Mouse (Mus musculus) liver, embryonic 16.5 days (tissue): ENCODE measurements at regions not wholly inside any gene's neighbourhood (a gene's known extent, or its start where the extent isn't known, plus 50 kb on each side); places are given as distances from the start of the nearest gene placed in this dataset.

ENCODE experiments used
- ATAC-seq: fragments of 200-750 bp; cut with Nextera tagmentation; 2 replicates; pipeline ENCODE4 v1.8.0; 2017; ENCODE audit warnings: low read depth, mild to moderate bottlenecking, moderate number of reproducible peaks, moderate library complexity
- H3K27ac ChIP-seq: fragments of 300-500 bp; sonication (generic); 2 replicates; pipeline ENCODE4 v1.5.1; 2014; ENCODE audit warnings: mild to moderate bottlenecking, low read length
- H3K27me3 ChIP-seq: fragments of 300-500 bp; sonication (generic); 2 replicates; pipeline ENCODE4 v1.6.1; 2014; ENCODE audit warnings: low read depth, low read length, mixed read lengths; ENCODE audit not compliant: control insufficient read depth, insufficient read depth
- H3K36me3 ChIP-seq: fragments of 300-500 bp; sonication (generic); 2 replicates; pipeline ENCODE4 v1.6.1; 2014; ENCODE audit warnings: mild to moderate bottlenecking; ENCODE audit not compliant: control insufficient read depth, insufficient read depth
- H3K4me1 ChIP-seq: fragments of 300-500 bp; sonication (generic); 2 replicates; pipeline ENCODE4 v1.6.1; 2014; ENCODE audit warnings: low read depth, low read length, mixed read lengths; ENCODE audit not compliant: control insufficient read depth
- H3K4me2 ChIP-seq: fragments of 300-500 bp; sonication (generic); 2 replicates; pipeline ENCODE4 v1.6.1; 2014; ENCODE audit warnings: low read depth, low read length, mixed read lengths
- H3K4me3 ChIP-seq: fragments of 300-500 bp; sonication (generic); 2 replicates; pipeline ENCODE4 v1.5.1; 2014; ENCODE audit warnings: low read depth, mild to moderate bottlenecking, low read length
- H3K9ac ChIP-seq: fragments of 300-500 bp; sonication (generic); 2 replicates; pipeline ENCODE4 v1.6.1; 2014; ENCODE audit warnings: low read depth, low read length
- H3K9me3 ChIP-seq: fragments of 300-500 bp; sonication (generic); replicated peaks from 2 replicates; pipeline ENCODE4 v1.6.1; 2016; ENCODE audit warnings: low read length; ENCODE audit not compliant: control insufficient read depth
- WGBS: fragments of 180-500 bp; shearing (Covaris S2); extraction: QIAGEN DNeasy Blood & Tissue Kit; methylation state at CpG from one replicate; pipeline ENCODE4 v1.1.7; 2014; ENCODE audit not compliant: insufficient replicate concordance; 5-methylcytosine and 5-hydroxymethylcytosine counted together

DNA sequence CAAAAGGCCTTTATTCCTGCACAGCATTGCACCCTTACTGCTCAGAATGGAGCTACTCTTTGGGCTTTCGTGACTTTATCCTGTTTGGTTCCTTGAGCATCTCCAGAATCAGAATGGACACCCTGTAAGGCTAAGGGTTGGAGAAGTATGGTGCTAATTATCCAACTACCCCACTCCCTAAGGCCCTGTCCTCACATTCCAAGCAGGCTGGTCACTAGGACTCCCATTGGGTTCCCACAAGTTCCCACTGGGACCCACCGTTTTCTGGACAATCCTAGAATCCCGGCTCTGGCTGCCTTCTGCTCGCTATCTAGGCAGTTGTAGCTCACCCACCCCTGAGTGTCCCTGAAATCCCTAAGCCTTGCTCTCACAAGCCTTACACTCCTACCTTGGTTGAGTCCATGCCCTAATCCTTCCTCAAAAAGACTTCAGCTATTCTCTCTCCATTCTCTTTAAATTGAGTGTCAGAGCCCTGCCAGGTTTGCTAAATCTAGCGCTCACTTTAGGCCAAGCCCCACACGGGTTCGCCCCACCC lies 146.1 kb downstream of the Efcab1 start:
- Histone ChIP-seq H3K27ac (no peak overlapping the region), H3K9me3 (no peaks in the 10 kb centered on the region), H3K36me3 (no peaks in the 10 kb centered on the region), H3K4me1 (no peaks in the 10 kb centered on the region), H3K4me2 (no peak overlapping the region), H3K4me3 (no peak overlapping the region), H3K27me3 (no peaks in the 10 kb centered on the region), H3K9ac (no peak overlapping the region)
- WGBS, result 29% methylated on average over 7 of the region's 7 CpGs
- ATAC-seq, result no peak

DNA sequence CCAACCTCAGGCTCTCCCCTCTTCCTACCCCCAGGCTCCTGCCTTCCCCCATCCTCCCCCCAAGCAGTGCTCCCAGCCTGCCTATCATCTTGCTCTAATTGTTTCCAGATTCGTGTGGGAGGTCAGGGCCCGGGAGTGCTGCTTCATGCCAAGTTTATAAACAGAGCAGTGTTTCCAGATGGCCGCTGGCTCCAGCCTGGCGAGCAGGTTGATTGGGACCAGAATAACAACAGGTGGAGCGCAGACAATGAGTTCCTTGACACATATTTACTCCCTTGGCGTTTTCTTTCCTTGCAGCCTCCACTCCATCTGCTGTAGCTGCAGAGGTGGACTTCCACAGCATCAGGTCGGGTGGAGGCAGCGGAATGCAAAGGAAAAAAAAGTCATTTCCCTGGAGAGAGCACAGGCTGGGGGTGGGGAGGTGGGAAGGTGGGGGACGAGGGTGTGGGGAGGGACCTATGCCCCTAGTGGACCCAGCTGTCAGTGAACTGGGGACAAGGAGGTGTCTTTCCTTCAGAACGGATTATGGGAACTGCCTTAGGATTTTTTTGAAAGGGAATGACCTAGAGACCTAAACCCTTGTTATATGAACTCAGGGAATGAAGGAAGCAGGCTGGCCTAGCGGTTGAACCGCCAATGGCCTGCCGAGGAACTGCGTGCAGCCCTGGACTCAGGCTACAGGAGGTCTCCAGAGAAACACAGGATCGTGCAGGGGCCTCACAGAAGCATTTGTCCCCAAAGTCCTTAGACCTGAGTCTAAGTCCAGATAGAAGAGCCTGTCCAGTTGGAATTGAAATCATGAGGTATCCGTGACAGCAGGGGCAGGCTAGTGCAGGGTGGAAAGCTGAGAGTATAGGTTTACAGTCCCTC lies 146.8 kb downstream of the Efcab1 start:
- Histone ChIP-seq H3K9ac (no peak overlapping the region), H3K4me3 (no peak overlapping the region), H3K36me3 (no peaks in the 10 kb centered on the region), H3K9me3 (no peaks in the 10 kb centered on the region), H3K4me1 (no peaks in the 10 kb centered on the region), H3K27me3 (no peaks in the 10 kb centered on the region), H3K27ac (no peak overlapping the region), H3K4me2 (no peak overlapping the region)
- ATAC-seq, result no peak
- WGBS, result 15% methylated on average over 16 of the region's 16 CpGs

DNA sequence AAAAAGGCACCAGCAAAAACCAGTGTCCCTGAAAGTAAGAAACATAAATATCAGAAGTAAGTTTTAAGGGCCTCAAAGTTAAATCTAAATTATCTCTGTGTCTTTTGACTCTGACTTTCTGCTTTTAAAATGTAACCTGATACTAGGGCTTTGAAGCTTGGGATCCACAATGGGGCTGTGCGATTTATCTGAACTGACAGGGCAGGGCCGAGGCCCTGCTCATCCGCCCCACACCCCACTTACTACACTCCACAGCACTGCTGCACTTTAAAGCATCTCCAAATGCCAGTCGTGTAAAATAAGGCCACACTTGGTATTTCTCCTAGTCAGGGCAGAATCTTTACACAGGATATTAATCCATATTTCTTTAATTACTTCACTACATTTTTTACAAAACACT lies 147.4 kb downstream of the Efcab1 start:
- H3K9ac ChIP-seq, result no peak overlapping the region
- H3K27me3 ChIP-seq, result no peaks in the 10 kb centered on the region
- 22% methylated on average over 4 of the region's 4 CpGs for WGBS
- no peak overlapping the region for H3K4me2 ChIP-seq
- no peak for ATAC-seq
- H3K36me3 ChIP-seq, result no peaks in the 10 kb centered on the region
- no peaks in the 10 kb centered on the region for H3K4me1 ChIP-seq
- H3K4me3 ChIP-seq, result no peak overlapping the region
- H3K27ac ChIP-seq, result no peak overlapping the region
- H3K9me3 ChIP-seq, result no peaks in the 10 kb centered on the region

DNA sequence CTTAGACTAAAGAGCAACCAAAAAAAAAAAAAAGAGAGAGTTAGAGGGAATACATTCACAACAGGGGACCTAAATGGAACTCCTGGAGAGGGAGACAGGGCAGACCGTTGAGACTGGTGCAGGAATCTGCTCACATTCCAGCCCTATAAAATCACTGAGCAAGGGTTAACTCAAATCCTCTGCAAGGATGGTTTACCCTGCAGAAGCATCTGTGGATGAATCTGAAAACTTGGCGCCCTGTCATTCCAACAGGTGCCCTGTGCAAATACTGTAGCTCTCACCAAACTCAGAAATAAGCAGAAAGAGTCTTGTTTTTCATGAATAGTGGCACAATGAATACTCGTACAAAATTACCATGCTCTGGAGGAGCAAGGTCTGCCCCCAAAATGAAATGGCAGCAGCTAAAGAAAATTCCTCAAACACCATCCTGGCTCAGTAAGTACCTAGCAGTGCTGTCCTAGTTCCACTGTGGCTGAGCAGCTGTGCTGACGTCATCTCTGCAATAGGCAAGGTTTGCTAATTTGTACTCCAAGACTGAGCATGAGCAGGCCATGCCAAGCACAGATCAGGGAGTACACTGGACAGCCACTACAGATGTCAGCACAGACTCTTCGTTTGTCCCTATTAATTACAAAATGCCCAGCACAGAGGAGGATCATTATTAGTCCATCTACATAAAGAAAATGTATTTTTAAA lies 148.0 kb downstream of the Efcab1 start:
- H3K27me3 ChIP-seq, result no peaks in the 10 kb centered on the region
- H3K4me1 ChIP-seq, result no peaks in the 10 kb centered on the region
- no peaks in the 10 kb centered on the region for H3K36me3 ChIP-seq
- no peaks in the 10 kb centered on the region for H3K9me3 ChIP-seq
- no peak overlapping the region for H3K4me2 ChIP-seq
- H3K27ac ChIP-seq, result no peak overlapping the region
- no peak for ATAC-seq
- no peak overlapping the region for H3K9ac ChIP-seq
- no peak overlapping the region for H3K4me3 ChIP-seq
- 39% methylated on average over 5 of the region's 5 CpGs for whole genome bisulfite sequencing

DNA sequence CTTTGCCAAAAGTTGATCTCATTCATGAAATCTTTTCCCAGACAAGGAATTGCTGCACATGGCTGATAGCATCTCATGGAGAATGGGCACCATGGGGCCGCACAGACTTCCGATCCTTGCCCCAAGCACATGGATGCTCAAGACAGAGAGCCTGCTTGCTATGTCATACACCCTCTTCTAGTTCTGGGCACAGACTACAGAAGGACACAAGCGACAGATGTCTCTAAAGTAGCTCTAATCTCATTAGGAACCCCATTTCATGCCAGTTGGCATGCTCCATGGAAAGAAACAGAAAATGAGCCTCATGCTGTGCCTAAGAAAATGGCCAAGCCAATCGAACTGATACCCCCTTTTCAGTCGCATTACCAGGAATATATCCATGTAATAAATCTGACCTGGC lies 149.3 kb downstream of the Efcab1 start:
- ATAC-seq, result no peak
- Histone ChIP-seq H3K27ac (no peak overlapping the region), H3K4me3 (no peak overlapping the region), H3K9ac (no peak overlapping the region), H3K4me1 (no peaks in the 10 kb centered on the region), H3K9me3 (no peaks in the 10 kb centered on the region), H3K4me2 (no peak overlapping the region), H3K27me3 (no peaks in the 10 kb centered on the region), H3K36me3 (no peaks in the 10 kb centered on the region)
- WGBS, result 59% methylated on average over 5 of the region's 5 CpGs

DNA sequence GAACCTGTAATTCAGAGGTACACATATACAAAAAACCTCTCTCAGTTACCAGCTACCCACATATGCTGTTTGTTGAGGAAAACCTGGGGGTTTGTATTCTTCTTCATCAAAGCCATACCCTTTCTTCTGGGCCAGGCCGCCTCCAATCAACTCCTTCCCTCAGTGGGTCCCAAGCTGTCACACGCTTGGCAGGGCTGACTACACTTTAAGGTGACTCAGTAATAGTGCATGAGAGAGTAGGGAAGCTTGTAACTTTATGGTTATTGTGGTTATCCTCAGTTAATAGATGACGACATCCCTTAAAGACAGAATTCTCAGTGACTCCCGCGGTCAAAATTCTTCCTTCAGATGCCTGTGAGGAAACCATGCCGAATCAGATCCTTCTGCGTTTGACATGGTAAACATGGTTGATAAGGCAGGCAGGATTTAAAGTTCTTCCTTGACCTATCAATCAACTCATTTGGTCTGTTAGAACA lies 164.1 kb downstream of the Efcab1 start:
- Histone ChIP-seq H3K4me2 (no peak overlapping the region), H3K27me3 (no peaks in the 10 kb centered on the region), H3K4me3 (no peak overlapping the region), H3K9ac (no peak overlapping the region), H3K4me1 (no peaks in the 10 kb centered on the region), H3K9me3 (no peaks in the 10 kb centered on the region), H3K36me3 (no peaks in the 10 kb centered on the region), H3K27ac (no peak overlapping the region)
- WGBS, result 62% methylated on average over 7 of the region's 7 CpGs
- ATAC-seq, result no peak

DNA sequence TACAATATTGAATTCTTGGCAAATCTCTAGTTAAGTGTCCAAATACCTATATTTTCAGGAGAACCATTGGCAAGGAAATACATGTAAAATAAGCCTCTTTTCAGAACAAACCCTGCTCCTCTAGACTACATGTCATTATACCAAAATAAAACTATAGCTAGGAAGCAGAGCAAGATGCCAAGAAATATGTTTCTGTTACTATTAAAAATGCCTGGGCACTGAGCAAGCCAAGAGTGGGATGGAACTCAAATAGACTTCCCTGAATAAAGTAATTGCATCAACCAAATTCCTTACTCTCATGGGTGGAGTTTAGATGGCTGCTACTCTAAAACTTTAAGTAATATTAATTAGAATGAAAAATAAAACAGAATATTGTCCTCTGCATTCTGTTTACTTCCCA lies 168.0 kb downstream of the Efcab1 start:
- H3K9me3 ChIP-seq, result no peaks in the 10 kb centered on the region
- no peak overlapping the region for H3K4me2 ChIP-seq
- no peaks in the 10 kb centered on the region for H3K4me1 ChIP-seq
- no peak for ATAC-seq
- H3K27ac ChIP-seq, result no peak overlapping the region
- no peak overlapping the region for H3K4me3 ChIP-seq
- no peak overlapping the region for H3K9ac ChIP-seq
- no peaks in the 10 kb centered on the region for H3K27me3 ChIP-seq
- H3K36me3 ChIP-seq, result no peaks in the 10 kb centered on the region

DNA sequence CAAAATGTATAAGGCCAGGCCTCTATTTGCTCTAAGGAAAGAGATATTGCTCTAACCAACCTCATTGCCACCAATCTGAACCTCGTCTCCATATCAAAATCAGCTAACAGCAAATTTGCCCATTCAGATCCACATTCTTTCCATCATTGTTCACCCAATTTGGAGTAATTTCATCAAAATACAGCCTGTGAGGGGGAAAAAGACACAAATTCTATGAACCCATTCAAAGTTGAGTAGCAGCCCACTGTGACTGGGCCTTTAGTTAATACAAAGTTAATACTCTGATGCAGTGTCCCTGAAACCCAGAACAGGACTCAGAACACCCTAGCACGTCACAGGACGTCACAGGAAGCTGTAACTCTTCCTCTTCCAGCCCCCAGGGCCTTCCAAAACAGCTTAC lies 177.3 kb downstream of the Efcab1 start:
- no peak for ATAC-seq

More for the DNA sequence above, 177.3 kb downstream of the Efcab1 start:
- Histone ChIP-seq H3K4me1 (no peaks in the 10 kb centered on the region), H3K9ac (no peak overlapping the region), H3K36me3 (no peaks in the 10 kb centered on the region), H3K4me3 (no peak overlapping the region), H3K9me3 (no peaks in the 10 kb centered on the region), H3K4me2 (no peak overlapping the region), H3K27ac (no peak overlapping the region), H3K27me3 (peaks cover 12% of the 10 kb centered on the region)
- WGBS, result 44% methylated on average over 3 of the region's 3 CpGs
